In the genomic region with DNA sequence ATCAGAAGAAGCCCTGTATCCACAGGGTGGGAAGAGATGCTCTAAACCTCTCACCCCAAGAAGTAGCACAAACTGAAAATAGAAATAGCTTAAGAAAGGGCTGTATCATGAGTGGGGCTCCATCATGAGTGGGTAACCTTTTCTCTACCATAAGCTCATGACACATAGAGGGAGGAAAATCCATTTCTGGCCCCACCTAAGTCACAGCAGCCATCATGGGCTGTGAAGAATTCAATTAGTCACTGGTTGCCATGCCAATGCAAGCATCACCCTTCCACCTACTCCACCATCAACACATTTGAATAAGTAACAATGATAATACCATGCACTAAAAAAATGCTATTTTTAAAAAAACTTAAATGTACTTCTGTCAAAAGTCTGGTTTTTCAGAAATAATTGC, we compare ENCODE assay signal across 23 mouse cellular contexts.
A peak's percentile ranks its signal among the peaks of the same experiment; 100 is the strongest.
DNase-seq lines count a peak whose midpoint lies in the region; ATAC-seq and TF ChIP-seq lines count a peak whose summit lies in the region.
"Had no signal": no experiment of that assay in that cellular context is flagged by ENCODE, and none has a peak within 500 bp of the region (broad histone marks: within the 10 kb centered on the region; RNA-seq: fewer than 3 reads in every experiment).

No protein-coding gene starts in this region.

- DNase-seq in layer of hippocampus, adult 2 months (ENCODE audit: low spot score in 2 of 2): peak; percentile 34 to 60
- no peak for DNase-seq in layer of hippocampus, postnatal 10 days (ENCODE audit: low spot score in 2 of 2)
- DNase-seq in left cerebral cortex, postnatal 25 days (ENCODE audit: low spot score in 2 of 2): peak; percentile 63 to 94
- DNase-seq in right cerebral cortex, postnatal 36 days (ENCODE audit: low spot score in 2 of 2): peak; percentile 49 to 72
- DNase-seq in c-Kit-positive CD71-positive TER-119-positive erythroid progenitor cells, embryonic 14.5 days (ENCODE audit: low spot score): no peak
- DNase-seq in kidney, postnatal 4 days: no peak
- DNase-seq: adrenal gland, postnatal 25 days; cerebellum, adult 18-20 months; gastrocnemius, adult 2 months; kidney, adult 18-20 months; kidney, postnatal 10 days; thymus, postnatal 25 days had no signal

- TF ChIP-seq CTCF in layer of hippocampus, adult 2 months (conservative IDR thresholded peaks at IDR 0.05): no peak

- H3K4me3 ChIP-seq in layer of hippocampus, adult 2 months: no peak overlapping the region
- H3K4me3 ChIP-seq: embryonic facial prominence, embryonic 12.5 days; erythroblast, embryonic 14.5 days; forebrain, embryonic 13.5 days; gastrocnemius, adult 2 months; heart, embryonic 10.5 days; limb, embryonic 15.5 days; liver, embryonic 15.5 days; midbrain, embryonic 13.5 days; neural tube, embryonic 12.5 days had no signal

- ATAC-seq in frontal cortex, adult (ENCODE audit: low TSS enrichment): peak; percentile 58
- ATAC-seq: activated CD4-positive, CD25-positive, alpha-beta regulatory T cell, adult 4 months; forebrain, embryonic 13.5 days; lung, postnatal 0 days; midbrain, embryonic 13.5 days had no signal

- intact Hi-C loops in left cerebral cortex, postnatal 25 days (cut with DNase I): loop anchor here (1.0 to 10.0 kb wide), 5 partner anchors 25 to 645 kb away; a partner anchor contains a TSS

- H3K27ac ChIP-seq in layer of hippocampus, adult 2 months: peak overlapping the region; percentile 88
- H3K27ac ChIP-seq: embryonic facial prominence, embryonic 12.5 days; forebrain, embryonic 13.5 days; gastrocnemius, adult 2 months; heart, embryonic 10.5 days; limb, embryonic 15.5 days; liver, embryonic 15.5 days; midbrain, embryonic 13.5 days; neural tube, embryonic 12.5 days had no signal

Comparison
In these comparisons a context has a peak if more than half of its experiments do, and no peak if none do; other contexts are left out.
1. DNase-seq: peak in layer of hippocampus, adult 2 months (2 of 2), left cerebral cortex, postnatal 25 days (2 of 2) and right cerebral cortex, postnatal 36 days (2 of 2); none in layer of hippocampus, postnatal 10 days (0 of 2), c-Kit-positive CD71-positive TER-119-positive erythroid progenitor cells, embryonic 14.5 days (single experiment) and kidney, postnatal 4 days (0 of 2).